Mouse (Mus musculus): ENCODE measurements around the gene Dcaf8. TPM values are rescaled to one million over a fixed set of nuclear protein-coding genes. Genes with fewer than 3 reads are reported as not detected.
A peak's percentile ranks its signal among the peaks of the same experiment; 100 is the strongest.

Gene Dcaf8
- total RNA-seq, 2 experiments from 2014 or later, result 46.0 to 93.6 TPM

GRCm38 (mm10) chr1:172214748-172215147 lies 66.9 kb downstream of the Dcaf8 start:
- no peak for ATAC-seq (replicated peaks; ENCODE audit: poor library complexity)

- peak; percentile 100 for ATAC-seq (replicated peaks; ENCODE audit: poor library complexity)
Observed at GRCm38 (mm10) chr1:172217148-172217547, 69.3 kb downstream of the Dcaf8 start.

DNA sequence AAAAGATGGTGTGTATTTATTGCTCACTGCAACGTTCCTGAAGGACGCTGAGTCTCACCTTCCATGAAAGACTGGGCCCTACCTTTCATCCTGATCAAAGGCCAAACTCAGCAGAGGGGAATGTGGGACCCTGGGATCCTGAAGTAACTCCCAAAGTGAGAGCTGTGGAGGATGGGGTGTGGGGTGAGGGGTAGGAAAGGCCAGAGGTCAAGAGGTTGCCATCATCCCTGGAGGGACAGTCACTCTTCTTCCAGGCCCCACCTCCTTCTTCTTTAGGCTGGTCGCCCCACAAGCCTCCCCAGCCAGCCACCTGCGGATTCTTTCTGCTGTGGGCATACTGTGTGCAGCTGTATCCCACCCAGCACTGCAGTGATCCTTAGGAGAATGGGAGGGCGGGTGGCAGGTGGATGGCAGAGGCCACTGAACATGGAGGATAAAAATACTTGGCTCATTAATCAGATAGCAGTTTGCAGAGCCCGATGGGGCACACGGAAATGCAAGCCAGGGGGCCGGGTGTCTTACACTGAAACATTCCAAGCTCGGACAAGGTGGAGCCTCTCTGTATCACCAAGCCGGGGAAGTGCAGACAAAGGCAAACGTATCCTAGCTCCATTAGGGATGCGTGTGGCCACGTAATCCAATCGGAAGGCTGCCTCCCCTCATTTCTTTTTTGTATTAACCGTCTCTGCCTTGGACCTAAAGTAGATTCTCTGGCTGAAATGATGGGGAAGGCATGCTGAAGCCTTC lies 70.5 kb downstream of the Dcaf8 start:
- ATAC-seq (replicated peaks; ENCODE audit: poor library complexity), result no peak

DNA sequence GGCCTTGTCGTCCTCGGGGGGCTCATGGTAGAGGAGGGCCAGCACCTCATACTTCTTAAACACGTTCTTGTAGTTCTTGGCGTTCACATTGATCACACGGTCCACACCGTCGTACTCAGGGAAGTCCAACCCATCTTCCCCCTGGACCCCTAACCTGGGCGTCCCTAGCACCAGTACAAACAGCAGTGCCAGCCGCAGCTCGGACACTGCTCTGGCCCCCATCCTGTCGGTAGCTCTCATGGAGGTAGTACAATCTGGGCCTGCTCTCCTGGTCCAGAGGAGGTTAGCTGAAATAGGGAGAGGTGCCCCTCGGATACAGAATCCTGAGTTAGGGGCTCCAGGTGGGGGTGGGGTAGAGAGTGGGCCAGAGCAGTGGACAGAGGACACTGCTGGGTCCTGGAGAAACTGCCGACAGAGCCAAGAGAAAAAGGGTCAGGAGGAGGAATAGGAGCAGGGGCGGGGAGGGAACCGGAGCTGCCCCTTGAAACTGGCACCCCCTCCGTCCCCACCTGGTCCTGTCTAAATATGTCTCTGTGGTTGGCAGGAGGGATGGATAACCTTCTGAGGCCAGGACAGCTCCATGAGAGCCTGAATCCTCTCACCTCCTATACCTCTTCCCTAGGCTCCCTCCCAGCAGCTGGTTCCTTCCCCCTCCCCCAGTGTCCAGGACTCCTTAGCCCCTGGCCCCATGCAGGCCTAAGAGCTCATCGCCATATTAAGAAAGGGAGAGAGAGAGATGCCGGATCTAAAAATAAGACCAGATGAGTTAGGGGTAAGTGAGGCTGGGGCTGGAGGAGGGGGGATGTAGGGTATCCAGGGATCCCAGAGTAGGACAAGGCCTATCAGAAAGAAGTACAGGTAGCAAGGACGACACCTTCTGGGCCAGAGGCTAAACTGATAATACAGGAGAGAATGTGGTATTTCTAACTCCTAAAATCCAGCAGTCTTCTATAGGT lies 71.8 kb downstream of the Dcaf8 start, which contains the start of gene Casq1:
Gene Casq1, minus strand, starts transcription at position 418 of the 956 bp plus-strand sequence.
- no peak for ATAC-seq (replicated peaks; ENCODE audit: poor library complexity)

GRCm38 (mm10) chr1:172220414-172220813 lies 72.5 kb downstream of the Dcaf8 start:
- no peak for ATAC-seq (replicated peaks; ENCODE audit: poor library complexity)

DNA sequence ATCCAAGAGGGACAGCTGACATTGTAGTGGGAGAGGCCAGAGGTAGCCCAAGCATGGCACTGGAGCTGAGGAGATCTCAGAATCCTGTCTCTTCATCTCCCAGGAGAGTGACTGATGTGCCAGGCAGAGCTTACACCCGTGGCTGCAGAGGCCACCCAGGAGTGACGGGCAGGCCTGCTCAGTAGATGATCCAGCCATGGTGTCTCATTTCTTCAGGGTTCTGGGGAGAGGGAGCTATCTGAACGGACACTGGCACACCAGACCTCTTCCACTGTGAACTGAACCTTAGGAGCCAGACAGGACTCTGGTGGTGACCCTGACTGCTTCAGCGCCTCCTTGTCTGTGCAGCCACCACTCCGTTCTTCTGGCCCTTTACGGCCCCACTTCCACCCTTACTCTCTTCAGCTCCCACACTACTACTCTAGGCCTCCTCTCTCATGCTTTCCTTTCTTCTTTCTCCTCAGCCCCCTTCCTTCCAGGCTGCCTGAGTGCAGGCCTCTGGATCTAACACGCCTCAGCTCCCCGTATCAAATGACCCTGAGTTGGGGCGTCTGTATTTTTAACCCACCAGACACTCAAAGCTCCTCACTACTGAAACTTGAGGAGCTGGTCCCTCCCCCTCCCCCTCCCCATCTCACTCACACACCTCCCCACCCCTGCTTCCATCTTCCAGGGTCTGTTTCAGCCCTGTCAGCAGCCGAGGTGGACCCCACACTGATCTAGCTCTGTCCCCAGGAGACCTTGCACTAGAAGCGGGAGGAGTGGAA lies 73.6 kb downstream of the Dcaf8 start:
- ATAC-seq (replicated peaks; ENCODE audit: poor library complexity), result no peak

- ATAC-seq (replicated peaks; ENCODE audit: poor library complexity), result no peak
Observed at GRCm38 (mm10) chr1:172228209-172228608, 80.3 kb downstream of the Dcaf8 start.

DNA sequence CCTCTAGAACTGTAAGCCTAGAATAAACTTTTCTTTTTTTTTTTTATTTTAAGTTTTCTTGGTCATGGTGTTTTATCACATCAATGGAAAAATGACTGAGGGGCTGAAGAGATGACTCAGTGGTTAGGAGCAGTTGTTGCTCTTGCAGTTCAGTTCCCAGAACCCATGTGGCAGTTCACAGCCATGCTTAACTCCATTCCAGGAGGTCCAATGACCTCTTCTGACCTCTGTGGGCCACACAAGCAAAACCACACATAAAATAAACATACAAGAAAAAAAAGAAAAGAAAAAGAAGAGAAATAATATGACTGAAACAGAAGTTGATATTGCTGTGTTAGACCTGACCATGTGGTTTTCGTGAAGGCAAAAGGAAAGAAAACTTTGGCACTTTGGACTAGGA lies 81.3 kb downstream of the Dcaf8 start:
- ATAC-seq (replicated peaks; ENCODE audit: poor library complexity), result no peak

GRCm38 (mm10) chr1:172240945-172241708 lies 93.2 kb downstream of the Dcaf8 start:
- peak; percentile 85 for ATAC-seq (replicated peaks; ENCODE audit: poor library complexity)

GRCm38 (mm10) chr1:172242401-172242800 lies 94.5 kb downstream of the Dcaf8 start:
- no peak for ATAC-seq (replicated peaks; ENCODE audit: poor library complexity)

DNA sequence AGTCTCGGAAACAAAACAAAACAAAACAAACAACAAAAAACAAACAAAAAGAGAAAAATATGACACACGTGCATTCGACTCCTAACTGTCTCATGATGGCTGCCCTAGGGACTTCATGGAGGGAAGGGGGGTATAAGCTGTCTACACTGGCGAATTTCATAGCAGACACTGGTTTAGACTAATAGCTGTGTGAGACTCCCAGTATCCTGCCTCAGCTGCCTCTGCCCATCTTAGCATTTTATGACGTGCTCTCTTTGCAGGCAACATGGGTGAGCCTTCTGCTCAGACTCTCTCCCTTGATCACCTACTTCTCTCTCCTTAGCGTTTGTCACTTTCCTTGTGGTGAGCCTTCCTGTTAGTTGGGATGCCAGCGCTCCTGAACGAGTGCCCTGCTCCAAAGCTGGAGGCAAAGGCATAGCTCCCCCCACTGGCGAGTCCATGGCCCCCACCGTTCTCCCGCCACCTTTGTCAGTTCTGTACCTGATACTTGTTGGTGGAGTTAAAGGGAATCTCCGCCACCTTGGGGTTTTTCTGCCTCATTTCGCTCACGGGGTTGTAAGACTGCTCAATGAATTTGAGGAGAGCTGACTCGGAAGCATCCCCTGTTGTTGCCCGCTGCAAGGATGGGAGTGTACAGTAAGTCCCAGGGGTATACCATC lies 95.8 kb downstream of the Dcaf8 start:
- ATAC-seq (replicated peaks; ENCODE audit: poor library complexity), result no peak

- peak; percentile 51 for ATAC-seq (replicated peaks; ENCODE audit: poor library complexity)
Observed at GRCm38 (mm10) chr1:172244645-172245044, 96.8 kb downstream of the Dcaf8 start.

Other genes with a start within 250 kb of the Dcaf8 start
- 0.91 and 3.6 TPM in 2 replicates for gene Slamf6, start 230.6 kb upstream of the Dcaf8 start, total RNA-seq (2015)
- 1.0 and 1.8 TPM in 2 replicates for gene Slamf6, start 230.6 kb upstream of the Dcaf8 start, total RNA-seq (2017)
- gene Vangl2, start 119.6 kb upstream of the Dcaf8 start, total RNA-seq (2015), result 1.9 and 3.3 TPM in 2 replicates
- gene Vangl2, start 119.6 kb upstream of the Dcaf8 start, total RNA-seq (2017), result 1.1 and 1.7 TPM in 2 replicates
- gene Nhlh1, start 90.5 kb upstream of the Dcaf8 start, total RNA-seq (2015), result not detected in 2 replicates
- not detected in 2 replicates for gene Nhlh1, start 90.5 kb upstream of the Dcaf8 start, total RNA-seq (2017)
- 146 and 159 TPM in 2 replicates for gene Copa, start 65.6 kb upstream of the Dcaf8 start, total RNA-seq (2015)
- 140 and 152 TPM in 2 replicates for gene Copa, start 65.6 kb upstream of the Dcaf8 start, total RNA-seq (2017)
- 68.0 and 69.0 TPM in 2 replicates for gene Ncstn, start 65.3 kb upstream of the Dcaf8 start, total RNA-seq (2015)
- 26.3 and 35.5 TPM in 2 replicates for gene Ncstn, start 65.3 kb upstream of the Dcaf8 start, total RNA-seq (2017)
- gene Pex19, start 21.3 kb upstream of the Dcaf8 start, total RNA-seq (2015), result 24.2 and 24.9 TPM in 2 replicates
- gene Pex19, start 21.3 kb upstream of the Dcaf8 start, total RNA-seq (2017), result 31.2 and 38.4 TPM in 2 replicates
- 3.1 and 4.9 TPM in 2 replicates for gene Pea15a, start 58.7 kb downstream of the Dcaf8 start, total RNA-seq (2015)
- 2.2 and 2.6 TPM in 2 replicates for gene Pea15a, start 58.7 kb downstream of the Dcaf8 start, total RNA-seq (2017)
- gene Casq1, start 71.8 kb downstream of the Dcaf8 start, total RNA-seq (2015), result not detected in 2 replicates
- gene Casq1, start 71.8 kb downstream of the Dcaf8 start, total RNA-seq (2017), result not detected in 2 replicates
- not detected in 2 replicates for gene Atp1a4, start 110.3 kb downstream of the Dcaf8 start, total RNA-seq (2015)
- gene Atp1a4, start 110.3 kb downstream of the Dcaf8 start, total RNA-seq (2017), result not detected in 2 replicates
- 28.8 and 29.7 TPM in 2 replicates for gene Igsf8, start 113.6 kb downstream of the Dcaf8 start, total RNA-seq (2015)
- gene Igsf8, start 113.6 kb downstream of the Dcaf8 start, total RNA-seq (2017), result 25.5 and 30.6 TPM in 2 replicates
- not detected in 2 replicates for gene Atp1a2, start 150.0 kb downstream of the Dcaf8 start, total RNA-seq (2015)
- gene Atp1a2, start 150.0 kb downstream of the Dcaf8 start, total RNA-seq (2017), result not detected in 2 replicates
- not detected in 2 replicates for gene Kcnj9, start 181.2 kb downstream of the Dcaf8 start, total RNA-seq (2015)
- gene Kcnj9, start 181.2 kb downstream of the Dcaf8 start, total RNA-seq (2017), result not detected in 2 replicates
- gene Kcnj10, start 193.1 kb downstream of the Dcaf8 start, total RNA-seq (2015), result 0.20 and 0.24 TPM in 2 replicates
- 0.04 and 0.14 TPM in 2 replicates for gene Kcnj10, start 193.1 kb downstream of the Dcaf8 start, total RNA-seq (2017)
- gene Pigm, start 228.5 kb downstream of the Dcaf8 start, total RNA-seq (2015), result 14.7 and 16.2 TPM in 2 replicates
- 15.3 and 15.7 TPM in 2 replicates for gene Pigm, start 228.5 kb downstream of the Dcaf8 start, total RNA-seq (2017)